In the genomic region with DNA sequence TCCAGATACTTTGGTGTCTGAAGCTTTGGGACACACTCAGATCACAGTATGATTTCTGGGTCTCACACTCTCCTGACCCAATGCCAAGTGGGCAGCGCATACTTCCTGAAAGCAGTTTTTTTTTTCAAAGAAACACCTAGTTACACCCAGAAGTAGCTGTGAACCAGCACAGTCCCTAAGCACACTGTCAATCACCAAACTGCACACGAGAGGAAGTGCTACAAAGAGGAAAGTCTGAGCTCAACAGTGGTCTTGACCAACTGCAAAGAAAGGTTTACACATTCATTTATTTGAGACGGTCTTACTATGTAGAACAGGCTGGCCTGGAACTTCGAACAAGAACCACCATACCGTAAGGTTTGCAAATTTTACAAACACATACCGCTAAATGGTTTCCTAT, we compare ENCODE assay signal across 21 mouse cellular contexts.
DNase-seq lines count a peak whose midpoint lies in the region; ATAC-seq lines count a peak whose summit lies in the region.
"Had no signal": no experiment of that assay in that cellular context is flagged by ENCODE, and none has a peak within 500 bp of the region (broad histone marks: within the 10 kb centered on the region; RNA-seq: fewer than 3 reads in every experiment).

No protein-coding gene starts in this region.

- peaks cover 10% of the 10 kb centered on the region for H3K4me1 ChIP-seq in lung, embryonic 16.5 days (replicated peaks; ENCODE audit: control insufficient read depth, insufficient read depth, low read length)
- peaks cover 15% of the 10 kb centered on the region for H3K4me1 ChIP-seq in megakaryocyte, embryonic 14.5 days
- no peaks in the 10 kb centered on the region for H3K4me1 ChIP-seq in liver, embryonic 11.5 days (replicated peaks; ENCODE audit: control insufficient read depth, insufficient read depth, low read length)

- WGBS in lung, embryonic 16.5 days = 36% methylated on average over 6 of the region's 6 CpGs
- 64% methylated on average over 6 of the region's 6 CpGs for WGBS in liver, embryonic 11.5 days

- no peak overlapping the region for H3K4me2 ChIP-seq in lung, embryonic 16.5 days (ENCODE audit: low read depth, low read length)
- no peak overlapping the region for H3K4me2 ChIP-seq in liver, embryonic 11.5 days
- H3K4me2 ChIP-seq: forebrain, embryonic 13.5 days; heart, embryonic 11.5 days; heart, embryonic 15.5 days; hindbrain, embryonic 14.5 days had no signal

- no peaks in the 10 kb centered on the region for H3K36me3 ChIP-seq in lung, embryonic 16.5 days (ENCODE audit: control insufficient read depth, insufficient read depth, low read length)
- no peaks in the 10 kb centered on the region for H3K36me3 ChIP-seq in megakaryocyte, embryonic 14.5 days (replicated peaks; ENCODE audit: low read length)
- no peaks in the 10 kb centered on the region for H3K36me3 ChIP-seq in liver, embryonic 11.5 days (ENCODE audit: control insufficient read depth, insufficient read depth, low read length)
- H3K36me3 ChIP-seq: embryonic facial prominence, embryonic 10.5 days; heart, embryonic 15.5 days; hindbrain, embryonic 10.5 days had no signal

- H3K27ac ChIP-seq in lung, embryonic 16.5 days (ENCODE audit: low read length) = peak overlapping the region; percentile 69
- H3K27ac ChIP-seq in liver, embryonic 11.5 days (ENCODE audit: low read depth, low read length) = no peak overlapping the region
- H3K27ac ChIP-seq: embryonic facial prominence, embryonic 10.5 days; forebrain, embryonic 13.5 days; heart, adult 2 months; heart, embryonic 15.5 days; hindbrain, embryonic 10.5 days; hindbrain, embryonic 14.5 days had no signal

- no peaks in the 10 kb centered on the region for H3K27me3 ChIP-seq in lung, embryonic 16.5 days (ENCODE audit: control insufficient read depth, insufficient read depth, low read depth, low read length)
- H3K27me3 ChIP-seq in megakaryocyte, embryonic 14.5 days (replicated peaks) = no peaks in the 10 kb centered on the region
- H3K27me3 ChIP-seq in liver, embryonic 11.5 days (replicated peaks; ENCODE audit: control insufficient read depth, insufficient read depth, low read length) = no peaks in the 10 kb centered on the region
- H3K27me3 ChIP-seq: CH12.LX; forebrain, embryonic 13.5 days; heart, embryonic 15.5 days had no signal

- H3K9me3 ChIP-seq in lung, embryonic 16.5 days (ENCODE audit: control insufficient read depth, low read length) = no peaks in the 10 kb centered on the region
- H3K9me3 ChIP-seq in megakaryocyte, embryonic 14.5 days = no peaks in the 10 kb centered on the region
- no peaks in the 10 kb centered on the region for H3K9me3 ChIP-seq in liver, embryonic 11.5 days (ENCODE audit: control insufficient read depth, low read length)
- H3K9me3 ChIP-seq: embryonic facial prominence, embryonic 10.5 days; forebrain, embryonic 13.5 days; heart, embryonic 15.5 days; hindbrain, embryonic 10.5 days had no signal

- ATAC-seq in lung, embryonic 16.5 days (ENCODE audit: low read depth) = peak; percentile 23; the same call in 1 of the 2 replicates
- ATAC-seq in common myeloid progenitor, adult 5-6 weeks (replicated peaks; ENCODE audit: low read depth, poor library complexity, severe bottlenecking) = 0 out of 2 replicates have a peak, but pooled peaks have one; percentile 47
- no peak for ATAC-seq in liver, embryonic 11.5 days (replicated peaks; ENCODE audit: low FRiP score)
- ATAC-seq: forebrain, embryonic 13.5 days; forebrain, postnatal 0 days had no signal

- no peak overlapping the region for H3K9ac ChIP-seq in lung, embryonic 16.5 days (ENCODE audit: low read length)
- H3K9ac ChIP-seq in liver, embryonic 11.5 days (ENCODE audit: low read depth, low read length) = no peak overlapping the region
- H3K9ac ChIP-seq: forebrain, embryonic 13.5 days; forebrain, postnatal 0 days; heart, embryonic 15.5 days; hindbrain, embryonic 14.5 days had no signal

- DNase-seq in lung, adult 18-20 months = no peak
- no peak for DNase-seq in liver, embryonic 11.5 days (ENCODE audit: low spot score)
- DNase-seq in testis, postnatal 10 days (ENCODE audit: low spot score) = no peak
- DNase-seq: adrenal gland, adult 8-10 months; cerebellum, adult 11 months; cerebellum, adult 9-10 months; cerebellum, postnatal 25 days; forebrain, postnatal 0 days; gastrocnemius, postnatal 14 days; heart, adult 2 months; heart, postnatal 14 days had no signal

- no peak overlapping the region for H3K4me3 ChIP-seq in lung, embryonic 16.5 days (ENCODE audit: low read length)
- peak overlapping the region; percentile 3 for H3K4me3 ChIP-seq in megakaryocyte, embryonic 14.5 days (replicated peaks)
- no peak overlapping the region for H3K4me3 ChIP-seq in liver, embryonic 11.5 days (ENCODE audit: low read depth, low read length)
- H3K4me3 ChIP-seq: embryonic facial prominence, embryonic 10.5 days; forebrain, embryonic 13.5 days; heart, adult 2 months; heart, embryonic 15.5 days; hindbrain, embryonic 10.5 days had no signal
